Mouse (Mus musculus) liver, embryonic 11.5 days (tissue): ENCODE data around the gene Mgam. TPM values are rescaled to one million over a fixed set of nuclear protein-coding genes. Genes with fewer than 3 reads are reported as not detected.
"Not testable (repeated sequence)": the region's sequence is repeated elsewhere in the genome, so short reads cannot be mapped to it uniquely, and the experiment has no call there.

ENCODE experiments used
- ATAC-seq: fragments of 200-750 bp; cut with Nextera tagmentation; replicated peaks from 2 replicates; pipeline ENCODE4 v1.8.0; 2017; ENCODE audit warnings: moderate number of reproducible peaks, mild to moderate bottlenecking, moderate TSS enrichment, moderate library complexity; ENCODE audit not compliant: low FRiP score
- DNase-seq: peaks from one replicate; pipeline ENCODE4 v3.0.0-alpha.2; 2017; ENCODE audit warnings: low spot score
- H3K27ac ChIP-seq: fragments of 300-500 bp; sonication (generic); 2 replicates; pipeline ENCODE4 v1.5.1; 2014; ENCODE audit warnings: mild to moderate bottlenecking, low read depth, low read length, control low read depth
- H3K27me3 ChIP-seq: fragments of 300-500 bp; sonication (generic); replicated peaks from 2 replicates; pipeline ENCODE4 v1.6.1; 2014; ENCODE audit warnings: low read length, mixed read lengths; ENCODE audit not compliant: control insufficient read depth, insufficient read depth
- H3K36me3 ChIP-seq: fragments of 300-500 bp; sonication (generic); 2 replicates; pipeline ENCODE4 v1.6.1; 2014; ENCODE audit warnings: mild to moderate bottlenecking, low read length, moderate library complexity, mixed read lengths; ENCODE audit not compliant: control insufficient read depth, insufficient read depth
- H3K4me1 ChIP-seq: fragments of 300-500 bp; sonication (generic); replicated peaks from 2 replicates; pipeline ENCODE4 v1.6.1; 2014; ENCODE audit warnings: low read length, mixed read lengths; ENCODE audit not compliant: control insufficient read depth, insufficient read depth
- H3K4me2 ChIP-seq: fragments of 300-500 bp; sonication (generic); 2 replicates; pipeline ENCODE4 v1.6.1; 2014; ENCODE audit warnings: mild to moderate bottlenecking, control low read depth, moderate library complexity
- H3K4me3 ChIP-seq: fragments of 300-500 bp; sonication (generic); 2 replicates; pipeline ENCODE4 v1.5.1; 2014; ENCODE audit warnings: low read depth, low read length, control low read depth
- H3K9ac ChIP-seq: fragments of 300-500 bp; sonication (generic); 2 replicates; pipeline ENCODE4 v1.6.1; 2014; ENCODE audit warnings: low read depth, low read length, control low read depth
- H3K9me3 ChIP-seq: fragments of 300-500 bp; sonication (generic); 2 replicates; pipeline ENCODE4 v1.6.1; 2016; ENCODE audit warnings: low read length, inconsistent platforms, mixed read lengths; ENCODE audit not compliant: control insufficient read depth
- WGBS: fragments of 180-500 bp; shearing (Covaris S2); extraction: QIAGEN DNeasy Blood & Tissue Kit; methylation state at CpG from one replicate; pipeline ENCODE4 v1.1.7; 2014; 5-methylcytosine and 5-hydroxymethylcytosine counted together
- polyA plus RNA-seq: library from polyadenylated mRNA; unstranded; fragments of >200 nt; fragmentation: Nextera tagmentation; extraction: Ambion mirVana; gene quantifications from 2 replicates; pipeline ENCODE4 v1.2.1, GENCODE M21; 2014

Mgam gene
- polyA plus RNA-seq = 0.12 and 0.65 TPM in 2 replicates

GRCm38 (mm10) chr6:40628406-40629000 lies at the start of gene Mgam:
Gene Mgam, plus strand, starts transcription at chr6:40628831.
- Histone ChIP-seq H3K27me3 (no peaks in the 10 kb centered on the region), H3K36me3 (no peaks in the 10 kb centered on the region), H3K4me3 (no peak within 1 kb of the TSS), H3K9me3 (no peaks in the 10 kb centered on the region), H3K4me1 (no peaks in the 10 kb centered on the region), H3K4me2 (no peak within 1 kb of the TSS), H3K9ac (no peak within 1 kb of the TSS), H3K27ac (no peak within 1 kb of the TSS)
- 75% methylated on average over 8 of the region's 8 CpGs for WGBS
- DNase-seq (no peak), ATAC-seq (no peak)

DNA sequence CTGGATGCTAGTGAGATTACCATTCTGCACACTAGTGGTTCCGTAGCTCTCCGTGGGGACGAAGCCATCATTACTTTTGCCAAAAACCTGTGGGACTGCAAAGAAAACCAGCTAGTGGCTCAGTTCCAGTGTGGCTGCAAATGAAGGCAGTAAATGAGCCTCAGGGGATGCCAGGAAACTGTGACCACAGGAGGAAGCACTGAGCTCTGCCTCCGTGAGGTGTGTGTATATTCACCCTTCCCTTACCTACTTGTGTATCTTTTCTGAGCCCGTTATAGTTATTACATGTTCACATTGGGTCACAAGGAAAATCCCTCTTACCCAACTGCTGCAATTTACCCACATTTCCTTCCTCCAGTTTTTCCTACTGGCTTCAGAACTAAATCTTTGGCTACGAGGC lies 44.3 kb upstream of the Mgam start:
- Histone ChIP-seq H3K9me3 (no peaks in the 10 kb centered on the region), H3K4me3 (no peak overlapping the region), H3K36me3 (no peaks in the 10 kb centered on the region), H3K9ac (no peak overlapping the region), H3K4me1 (no peaks in the 10 kb centered on the region), H3K4me2 (no peak overlapping the region), H3K27ac (no peak overlapping the region), H3K27me3 (no peaks in the 10 kb centered on the region)
- ATAC-seq (no peak), DNase-seq (no peak)
- 70% methylated on average over 6 of the region's 6 CpGs for WGBS

GRCm38 (mm10) chr6:40585645-40586044 lies 43.0 kb upstream of the Mgam start, which contains the start of gene Clec5a:
Gene Clec5a, minus strand, starts transcription at chr6:40585821.
- DNase-seq = no peak
- Histone ChIP-seq H3K36me3 (no peaks in the 10 kb centered on the region), H3K27me3 (no peaks in the 10 kb centered on the region), H3K9ac (no peak within 1 kb of the TSS), H3K9me3 (no peaks in the 10 kb centered on the region), H3K4me2 (no peak within 1 kb of the TSS), H3K27ac (no peak within 1 kb of the TSS), H3K4me1 (no peaks in the 10 kb centered on the region), H3K4me3 (no peak within 1 kb of the TSS)
- no peak for ATAC-seq
- 48% methylated on average over 5 of the region's 5 CpGs for WGBS

- WGBS = 80% methylated on average over 2 of the region's 2 CpGs
- Histone ChIP-seq H3K9me3 (no peaks in the 10 kb centered on the region), H3K4me2 (no peak overlapping the region), H3K9ac (no peak overlapping the region), H3K36me3 (no peaks in the 10 kb centered on the region), H3K4me3 (no peak overlapping the region), H3K27me3 (no peaks in the 10 kb centered on the region), H3K4me1 (no peaks in the 10 kb centered on the region), H3K27ac (no peak overlapping the region)
- no peak for ATAC-seq
- DNase-seq = no peak
Observed at GRCm38 (mm10) chr6:40588346-40588745, 40.3 kb upstream of the Mgam start.

DNA sequence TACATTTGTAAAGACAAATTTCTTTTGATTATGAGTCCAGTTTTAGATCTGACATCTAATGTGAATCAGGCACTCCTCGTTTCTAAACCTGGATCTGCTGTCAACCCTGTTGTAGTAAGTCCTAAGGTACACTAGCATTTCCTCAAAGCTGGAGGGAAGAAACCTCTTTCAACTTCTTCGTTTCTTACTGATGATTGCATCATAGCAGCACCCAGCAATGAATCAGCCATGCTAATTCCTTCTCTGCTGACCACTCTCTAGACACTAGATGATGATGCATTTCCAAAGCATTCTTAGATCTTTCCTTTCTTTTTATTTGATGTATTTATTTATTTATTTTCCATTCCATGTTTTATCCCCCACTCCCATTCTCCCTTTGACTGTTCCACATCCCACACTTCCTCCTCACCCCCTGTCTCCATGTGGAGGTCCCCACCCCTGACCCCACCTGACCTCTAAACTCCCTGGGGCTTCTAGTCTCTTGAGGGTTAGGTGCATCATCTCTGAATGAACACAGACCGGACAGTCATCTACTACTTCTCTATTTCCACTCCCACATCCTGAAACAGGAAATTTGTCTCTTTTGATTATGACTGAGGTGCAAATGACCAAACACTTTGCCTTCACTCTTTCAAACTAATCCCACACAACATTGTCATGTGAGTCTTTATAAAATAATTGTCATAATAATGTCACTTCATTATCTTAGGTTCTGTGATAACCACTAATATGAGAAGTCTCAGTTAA lies 33.7 kb upstream of the Mgam start:
- Histone ChIP-seq H3K4me3 (no peak overlapping the region), H3K36me3 (no peaks in the 10 kb centered on the region), H3K27me3 (no peaks in the 10 kb centered on the region), H3K9me3 (no peaks in the 10 kb centered on the region), H3K4me1 (no peaks in the 10 kb centered on the region), H3K27ac (no peak overlapping the region), H3K4me2 (no peak overlapping the region), H3K9ac (no peak overlapping the region)
- 40% methylated on average over 3 of the region's 3 CpGs for WGBS
- no peak for ATAC-seq
- no peak for DNase-seq

DNA sequence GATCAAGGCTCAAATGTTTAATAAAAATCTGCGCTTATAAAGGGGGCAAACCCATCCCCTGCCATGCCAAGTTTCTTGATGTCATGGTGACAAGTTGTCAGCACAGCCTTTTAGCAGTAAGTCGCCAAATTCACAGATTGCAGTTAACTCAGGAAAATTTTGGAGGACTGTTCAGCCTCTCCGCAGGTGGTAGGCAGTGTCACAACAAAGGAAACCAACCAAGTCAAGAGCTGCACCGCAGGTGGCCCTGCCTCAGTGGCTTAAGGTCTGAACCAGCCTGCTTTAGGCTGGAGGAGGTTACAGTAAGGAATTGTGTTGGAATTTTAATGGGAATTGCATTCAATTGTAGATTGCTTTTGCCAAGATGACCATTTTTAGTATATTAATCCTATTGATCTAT lies 30.1 kb upstream of the Mgam start:
- H3K4me1 ChIP-seq = not testable (repeated sequence)

GRCm38 (mm10) chr6:40607431-40607830 lies 21.2 kb upstream of the Mgam start:
- Histone ChIP-seq H3K4me2 (no peak overlapping the region), H3K9ac (no peak overlapping the region), H3K27ac (no peak overlapping the region), H3K36me3 (no peaks in the 10 kb centered on the region), H3K4me1 (no peaks in the 10 kb centered on the region), H3K9me3 (no peaks in the 10 kb centered on the region), H3K4me3 (no peak overlapping the region), H3K27me3 (no peaks in the 10 kb centered on the region)
- ATAC-seq (no peak), DNase-seq (no peak)

More for the DNA sequence above, 30.1 kb upstream of the Mgam start:
- H3K27me3 ChIP-seq, H3K9me3 ChIP-seq, H3K4me2 ChIP-seq, H3K27ac ChIP-seq, H3K9ac ChIP-seq, ATAC-seq, DNase-seq, H3K4me3 ChIP-seq, H3K36me3 ChIP-seq: not testable (repeated sequence)
- WGBS = 31% methylated on average over 4 of the region's 4 CpGs

DNA sequence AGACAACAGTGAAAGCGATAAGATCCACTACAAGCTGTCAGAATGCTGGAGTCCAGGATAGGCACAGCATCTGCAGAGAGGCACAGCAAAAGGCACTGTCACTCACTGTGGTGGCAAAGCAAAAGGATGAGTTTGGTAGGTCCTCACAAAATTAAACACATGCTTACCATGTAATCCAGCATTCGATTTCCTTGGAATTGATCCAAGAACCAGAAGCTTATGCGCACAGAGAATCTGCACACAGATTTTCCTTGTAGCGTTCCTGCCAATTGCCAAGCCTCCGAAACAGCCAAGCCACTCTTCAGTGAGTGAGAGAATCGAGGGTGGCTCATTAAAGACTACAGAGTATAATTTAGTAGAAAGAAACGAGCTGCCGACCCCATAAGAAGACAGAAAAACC lies 18.4 kb upstream of the Mgam start:
- no peak overlapping the region for H3K4me2 ChIP-seq
- no peak overlapping the region for H3K9ac ChIP-seq
- H3K4me1 ChIP-seq = no peaks in the 10 kb centered on the region
- no peaks in the 10 kb centered on the region for H3K36me3 ChIP-seq
- DNase-seq (no peak), ATAC-seq (no peak)
- no peaks in the 10 kb centered on the region for H3K27me3 ChIP-seq
- WGBS = 84% methylated on average over 8 of the region's 8 CpGs
- H3K9me3 ChIP-seq = no peaks in the 10 kb centered on the region
- H3K27ac ChIP-seq = no peak overlapping the region
- H3K4me3 ChIP-seq = no peak overlapping the region

GRCm38 (mm10) chr6:40613260-40613852 lies 15.3 kb upstream of the Mgam start, which contains the start of gene Tas2r138:
Gene Tas2r138, minus strand, starts transcription at chr6:40613310.
- Histone ChIP-seq H3K27ac (no peak within 1 kb of the TSS), H3K27me3 (no peaks in the 10 kb centered on the region), H3K36me3 (no peaks in the 10 kb centered on the region), H3K4me3 (no peak within 1 kb of the TSS), H3K4me1 (no peaks in the 10 kb centered on the region), H3K9me3 (no peaks in the 10 kb centered on the region), H3K9ac (no peak within 1 kb of the TSS), H3K4me2 (no peak within 1 kb of the TSS)
- WGBS = 79% methylated on average over 4 of the region's 4 CpGs
- no peak for ATAC-seq
- DNase-seq = no peak
